Mouse (Mus musculus) stomach, embryonic 14.5 days (tissue): ENCODE measurements at regions not wholly inside any gene's neighbourhood (a gene's known extent, or its start where the extent isn't known, plus 50 kb on each side); places are given as distances from the start of the nearest gene placed in this dataset.
A peak's percentile ranks its signal among the peaks of the same experiment; 100 is the strongest.

Source experiments
- ATAC-seq: fragments of 200-750 bp; cut with Nextera tagmentation; 2 replicates; pipeline ENCODE4 v1.8.0; 2017; ENCODE audit warnings: low read depth, moderate TSS enrichment; ENCODE audit not compliant: insufficient number of reproducible peaks, insufficient read depth, low FRiP score
- H3K27ac ChIP-seq: fragments of 300-500 bp; sonication (generic); 2 replicates; pipeline ENCODE4 v1.5.1; 2014; ENCODE audit warnings: mild to moderate bottlenecking, low read length, moderate library complexity, mixed read lengths
- H3K27me3 ChIP-seq: fragments of 300-500 bp; sonication (generic); 2 replicates; pipeline ENCODE4 v1.6.1; 2014; ENCODE audit warnings: low read length, control low read depth, mixed read lengths; ENCODE audit not compliant: control insufficient read depth, insufficient read depth
- H3K36me3 ChIP-seq: fragments of 300-500 bp; sonication (generic); 2 replicates; pipeline ENCODE4 v1.6.1; 2014; ENCODE audit warnings: mild to moderate bottlenecking, control low read depth, low read length, moderate library complexity, mixed read lengths; ENCODE audit not compliant: control insufficient read depth, insufficient read depth
- H3K4me1 ChIP-seq: fragments of 300-500 bp; sonication (generic); 2 replicates; pipeline ENCODE4 v1.6.1; 2014; ENCODE audit warnings: low read length, control low read depth, mixed read lengths; ENCODE audit not compliant: control insufficient read depth, insufficient read depth
- H3K4me2 ChIP-seq: fragments of 300-500 bp; sonication (generic); replicated peaks from 2 replicates; pipeline ENCODE4 v1.6.1; 2014; ENCODE audit warnings: low read depth, low read length, control low read depth
- H3K4me3 ChIP-seq: fragments of 300-500 bp; sonication (generic); 2 replicates; pipeline ENCODE4 v1.5.1; 2014; ENCODE audit warnings: low read depth, low read length, control low read depth
- H3K9ac ChIP-seq: fragments of 300-500 bp; sonication (generic); replicated peaks from 2 replicates; pipeline ENCODE4 v1.6.1; 2014; ENCODE audit warnings: low read depth, mild to moderate bottlenecking, control low read depth, low read length, moderate library complexity, mixed read lengths
- H3K9me3 ChIP-seq: fragments of 300-500 bp; sonication (generic); 2 replicates; pipeline ENCODE4 v1.6.1; 2016; ENCODE audit warnings: low read depth, low read length, control low read depth; ENCODE audit not compliant: control insufficient read depth
- WGBS: fragments of 180-500 bp; shearing (Covaris S2); extraction: QIAGEN DNeasy Blood & Tissue Kit; methylation state at CpG from one replicate; pipeline ENCODE4 v1.1.7; 2014; 5-methylcytosine and 5-hydroxymethylcytosine counted together

DNA sequence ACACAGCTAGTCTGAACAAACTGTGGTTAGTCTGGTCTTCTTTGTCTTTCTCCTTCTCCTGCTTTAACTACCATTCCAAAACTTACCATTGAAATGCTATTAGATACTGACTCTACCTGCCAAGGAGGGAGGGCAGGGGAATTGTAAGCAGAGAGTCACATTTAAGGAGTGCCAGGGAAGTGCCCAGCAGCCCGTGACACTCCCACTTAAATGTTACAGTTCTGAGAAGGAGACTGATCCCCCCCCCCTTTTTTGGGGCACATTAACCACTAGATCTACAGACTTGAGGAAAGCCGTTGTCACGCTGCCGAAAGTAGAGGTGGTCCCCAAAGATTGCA lies 166.9 kb upstream of the Rgma start:
- ATAC-seq, result 0 out of 2 replicates have a peak, but pooled peaks have one; percentile 6
- Histone ChIP-seq H3K4me3 (no peak overlapping the region), H3K27me3 (no peaks in the 10 kb centered on the region), H3K36me3 (no peaks in the 10 kb centered on the region), H3K9ac (no peak overlapping the region), H3K4me1 (peaks cover 14% of the 10 kb centered on the region), H3K27ac (peak overlapping the region; percentile 82), H3K9me3 (no peaks in the 10 kb centered on the region), H3K4me2 (0 out of 2 replicates have a peak overlapping the region, but pooled peaks have one; percentile 10)
- 61% methylated on average over 4 of the region's 4 CpGs for WGBS

DNA sequence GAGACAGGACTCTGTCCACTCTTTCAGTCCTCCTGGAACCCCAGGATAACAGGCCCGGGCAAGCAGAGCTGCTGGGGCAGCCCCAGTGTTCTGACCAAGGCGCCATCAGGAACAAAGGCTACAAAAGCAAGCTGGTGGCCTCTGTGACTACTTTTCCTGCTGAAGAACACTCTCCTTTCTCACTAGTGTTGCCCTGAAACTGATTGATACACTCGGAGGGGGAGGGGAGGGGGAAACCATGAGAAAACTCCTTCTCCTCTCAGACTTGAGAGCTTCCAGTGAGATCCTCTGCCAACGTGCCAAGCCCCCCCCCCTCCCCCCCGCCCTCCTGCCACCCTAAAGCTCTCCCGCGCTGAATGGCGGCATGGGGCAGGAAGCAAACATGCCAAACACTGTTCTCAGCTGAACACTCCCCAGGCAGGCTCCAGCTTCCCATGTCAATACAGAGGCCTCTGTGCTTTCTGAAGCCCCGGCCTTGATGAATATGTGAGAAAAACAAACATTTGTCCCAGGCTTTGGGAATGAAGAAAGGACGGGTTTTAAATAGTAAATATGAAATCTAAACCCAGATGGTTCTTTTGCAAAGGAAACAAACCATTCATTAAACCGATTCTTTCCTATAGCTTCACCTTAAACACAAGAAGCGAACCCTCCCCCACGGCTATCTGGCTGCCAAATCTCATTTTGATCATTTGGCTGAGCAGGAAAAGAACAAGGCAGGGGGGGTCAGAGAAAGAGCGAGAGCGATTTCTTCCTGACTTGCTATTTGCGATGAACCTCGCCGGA lies 166.3 kb upstream of the Rgma start:
- no peak overlapping the region for H3K4me3 ChIP-seq
- H3K9ac ChIP-seq, result no peak overlapping the region
- H3K27me3 ChIP-seq, result no peaks in the 10 kb centered on the region
- H3K36me3 ChIP-seq, result no peaks in the 10 kb centered on the region
- peak; percentile 85 for ATAC-seq
- peak overlapping the region; percentile 82 for H3K27ac ChIP-seq
- 19% methylated on average over 18 of the region's 18 CpGs for WGBS
- 0 out of 2 replicates have a peak overlapping the region, but pooled peaks have one; percentile 10 for H3K4me2 ChIP-seq
- H3K9me3 ChIP-seq, result no peaks in the 10 kb centered on the region
- H3K4me1 ChIP-seq, result peaks cover 14% of the 10 kb centered on the region

DNA sequence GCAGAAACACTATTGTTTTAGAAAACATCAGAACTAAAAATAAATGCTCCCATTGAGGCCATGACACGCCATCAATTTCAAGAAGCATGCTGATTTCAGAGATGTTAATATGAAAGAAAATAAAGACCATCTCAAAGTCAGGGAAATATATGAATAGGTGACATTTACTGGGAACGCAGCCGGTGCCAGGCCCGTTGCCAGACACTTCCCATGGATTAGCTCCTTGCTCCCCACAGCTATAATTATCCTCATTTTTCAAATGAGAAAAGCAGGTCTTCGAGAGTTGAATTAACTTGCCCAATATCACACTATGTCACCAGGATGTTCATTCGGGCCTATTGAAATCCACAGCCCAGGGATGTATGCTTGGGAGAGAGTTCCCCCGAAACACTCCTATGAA lies 165.2 kb upstream of the Rgma start:
- Histone ChIP-seq H3K4me1 (peaks cover 14% of the 10 kb centered on the region), H3K4me2 (no peak overlapping the region), H3K4me3 (no peak overlapping the region), H3K9ac (no peak overlapping the region), H3K9me3 (no peaks in the 10 kb centered on the region), H3K27me3 (no peaks in the 10 kb centered on the region), H3K27ac (peak overlapping the region; percentile 56; the same call in 1 of the 2 replicates), H3K36me3 (no peaks in the 10 kb centered on the region)
- WGBS, result 67% methylated on average over 7 of the region's 7 CpGs
- no peak for ATAC-seq

DNA sequence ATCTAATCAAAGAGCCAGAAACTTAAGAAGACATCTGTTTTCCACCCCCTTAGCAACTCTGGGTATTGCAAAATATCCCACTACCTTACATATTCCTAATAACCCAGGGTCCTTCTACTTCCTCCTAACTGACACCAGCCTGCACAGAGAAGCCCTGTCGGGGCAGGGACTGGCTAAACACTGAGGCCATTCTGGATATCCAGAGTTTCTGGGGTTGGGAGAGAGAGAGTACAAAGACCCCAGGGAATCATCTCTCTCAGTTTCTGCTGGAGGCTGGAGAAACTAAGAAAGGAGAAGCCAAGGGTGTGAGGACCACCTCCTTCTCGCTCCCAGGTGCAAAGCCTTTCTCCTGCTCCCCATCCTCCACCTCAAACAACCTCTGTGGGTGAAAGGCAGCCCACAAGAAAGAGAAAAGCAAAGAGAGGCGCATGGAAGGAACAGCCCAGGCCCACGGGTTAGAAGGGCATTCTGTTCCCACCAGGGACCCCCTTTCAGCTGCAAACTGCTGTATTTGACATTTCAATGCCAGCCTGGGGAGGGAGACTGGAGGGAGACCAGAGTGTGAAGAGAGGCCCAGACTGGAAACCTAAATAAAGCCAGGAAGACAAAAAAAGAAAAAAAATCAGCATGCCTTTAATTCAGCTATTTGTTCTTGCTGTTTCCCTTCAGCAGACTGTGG lies 152.9 kb upstream of the Rgma start:
- 32% methylated on average over 4 of the region's 4 CpGs for WGBS
- no peak overlapping the region for H3K4me2 ChIP-seq
- peaks cover 10% of the 10 kb centered on the region; the same call in 1 of the 2 replicates for H3K4me1 ChIP-seq
- H3K9ac ChIP-seq, result no peak overlapping the region
- no peaks in the 10 kb centered on the region for H3K36me3 ChIP-seq
- H3K27ac ChIP-seq, result peak overlapping the region; percentile 59; the same call in 1 of the 2 replicates
- H3K9me3 ChIP-seq, result no peaks in the 10 kb centered on the region
- ATAC-seq, result no peak
- no peaks in the 10 kb centered on the region for H3K27me3 ChIP-seq
- H3K4me3 ChIP-seq, result no peak overlapping the region

DNA sequence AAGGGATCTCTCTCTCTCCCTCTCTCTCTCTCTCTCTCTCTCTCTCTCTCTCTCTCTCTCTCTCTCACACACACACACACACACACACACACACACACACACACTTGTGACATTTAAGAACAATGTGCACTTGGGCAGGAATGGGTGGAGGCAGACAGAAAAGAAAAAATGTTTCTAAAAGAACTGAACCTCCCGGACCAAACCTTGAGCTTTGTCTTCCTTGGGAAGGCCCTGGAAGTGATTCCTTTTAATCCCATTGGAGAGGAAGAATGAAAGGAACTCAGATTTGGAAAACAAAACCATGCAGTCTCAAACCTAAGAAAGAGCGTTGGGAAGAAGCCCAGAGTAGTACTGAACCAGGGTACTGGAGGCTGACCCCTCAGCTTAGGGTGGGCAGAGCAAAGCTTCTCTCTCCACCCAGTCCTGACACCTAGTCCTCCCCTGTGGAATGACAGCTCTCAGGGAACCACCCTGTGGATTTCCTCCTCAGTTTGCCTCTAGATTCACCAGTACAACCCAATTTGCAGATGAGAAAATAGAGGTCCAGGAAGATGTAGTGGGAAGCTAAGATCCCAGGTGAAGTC lies 152.3 kb upstream of the Rgma start:
- peaks cover 10% of the 10 kb centered on the region; the same call in 1 of the 2 replicates for H3K4me1 ChIP-seq
- no peaks in the 10 kb centered on the region for H3K36me3 ChIP-seq
- H3K4me2 ChIP-seq, result no peak overlapping the region
- H3K27me3 ChIP-seq, result no peaks in the 10 kb centered on the region
- no peak for ATAC-seq
- H3K9ac ChIP-seq, result no peak overlapping the region
- H3K4me3 ChIP-seq, result no peak overlapping the region
- WGBS, result 53% methylated on average over 2 of the region's 2 CpGs
- H3K27ac ChIP-seq, result no peak overlapping the region; the same call in 1 of the 2 replicates
- H3K9me3 ChIP-seq, result no peaks in the 10 kb centered on the region

DNA sequence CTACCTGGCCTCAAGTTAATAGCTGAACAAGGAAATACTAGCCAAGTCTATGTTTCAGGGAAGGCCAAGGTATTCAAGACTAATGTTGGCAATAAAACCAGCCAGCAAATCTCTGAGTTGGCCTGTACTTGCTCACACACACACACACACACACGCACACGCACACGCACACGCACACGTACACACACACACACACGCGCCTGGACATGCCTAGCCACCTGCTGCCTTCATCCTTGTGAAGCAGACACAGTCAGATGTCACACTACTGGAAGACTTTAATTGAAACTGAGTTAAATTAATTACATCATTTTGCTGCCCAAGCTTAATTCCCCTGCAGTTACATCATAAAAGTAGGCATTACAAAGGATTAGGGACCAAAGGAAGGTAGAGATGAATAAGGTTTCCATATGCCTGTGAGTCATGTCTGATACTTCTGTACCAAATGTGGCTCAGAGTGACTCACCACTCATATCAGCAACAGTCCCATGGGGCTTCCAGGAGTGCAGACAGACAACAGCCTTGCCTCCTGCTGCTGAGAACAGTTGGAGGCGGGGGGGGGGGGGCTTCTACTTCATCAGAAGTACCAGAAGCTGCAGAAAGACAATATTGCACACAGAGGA lies 141.7 kb upstream of the Rgma start:
- Histone ChIP-seq H3K9ac (no peak overlapping the region), H3K27ac (no peak overlapping the region), H3K4me2 (no peak overlapping the region), H3K4me1 (no peaks in the 10 kb centered on the region), H3K36me3 (no peaks in the 10 kb centered on the region), H3K9me3 (no peaks in the 10 kb centered on the region), H3K4me3 (no peak overlapping the region), H3K27me3 (no peaks in the 10 kb centered on the region)
- 86% methylated on average over 8 of the region's 8 CpGs for WGBS
- ATAC-seq, result no peak

DNA sequence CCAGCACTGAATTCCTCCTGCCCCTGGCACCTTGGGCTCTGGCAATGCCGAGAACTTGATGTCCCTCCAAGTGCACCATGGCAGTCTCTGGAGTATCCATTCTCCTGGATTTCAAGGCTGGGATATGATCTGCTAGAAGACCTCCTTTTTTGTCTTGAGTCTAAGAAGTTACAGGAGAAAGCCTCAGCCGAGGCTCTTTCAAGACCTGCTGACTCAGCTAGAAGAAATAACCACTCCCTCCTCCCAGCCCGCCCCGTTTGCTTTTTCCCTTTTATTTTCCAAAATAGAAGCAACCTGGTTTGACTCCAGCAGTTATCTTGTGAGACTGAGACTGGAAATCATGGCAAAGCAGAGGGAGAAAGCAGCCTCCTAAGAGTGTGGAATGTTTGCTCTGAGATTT lies 136.8 kb upstream of the Rgma start:
- H3K9me3 ChIP-seq, result no peaks in the 10 kb centered on the region
- no peaks in the 10 kb centered on the region for H3K36me3 ChIP-seq
- no peak for ATAC-seq
- H3K4me3 ChIP-seq, result no peak overlapping the region
- no peaks in the 10 kb centered on the region for H3K27me3 ChIP-seq
- WGBS, result 20% methylated on average over 4 of the region's 4 CpGs
- H3K27ac ChIP-seq, result no peak overlapping the region
- 0 out of 2 replicates have a peak, but pooled peaks cover under 1% of the 10 kb centered on the region for H3K4me1 ChIP-seq
- 0 out of 2 replicates have a peak overlapping the region, but pooled peaks have one; percentile 1 for H3K4me2 ChIP-seq
- H3K9ac ChIP-seq, result no peak overlapping the region
